Mouse (Mus musculus): ENCODE data around the gene Pdzd3.
"Not testable (repeated sequence)": the region's sequence is repeated elsewhere in the genome, so short reads cannot be mapped to it uniquely, and the experiment has no call there.

Gene Pdzd3

DNA sequence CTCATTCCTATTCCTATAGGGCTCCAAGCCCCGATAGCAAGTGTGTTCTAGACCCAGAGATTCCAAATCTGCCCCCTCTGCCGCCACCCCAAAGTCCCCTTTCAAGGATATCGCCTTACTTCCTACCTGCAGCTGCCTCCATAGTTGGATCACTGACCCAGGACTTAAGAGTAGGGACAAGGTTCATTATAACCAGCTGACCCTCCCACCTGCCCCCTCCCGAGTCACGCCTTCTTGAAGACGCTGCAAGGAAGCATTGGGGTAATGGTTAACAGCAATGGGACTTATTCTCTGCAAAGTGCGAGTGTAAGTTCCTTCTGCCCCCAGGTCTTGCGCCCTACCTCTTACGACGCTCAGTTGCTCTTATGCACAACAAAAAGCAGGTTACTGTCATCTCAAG lies at the start of gene Pdzd3:
Gene Pdzd3, minus strand, starts transcription at position 158 of the 400 bp plus-strand sequence.
- DNase-seq (ENCODE audit: low spot score): no peak

DNA sequence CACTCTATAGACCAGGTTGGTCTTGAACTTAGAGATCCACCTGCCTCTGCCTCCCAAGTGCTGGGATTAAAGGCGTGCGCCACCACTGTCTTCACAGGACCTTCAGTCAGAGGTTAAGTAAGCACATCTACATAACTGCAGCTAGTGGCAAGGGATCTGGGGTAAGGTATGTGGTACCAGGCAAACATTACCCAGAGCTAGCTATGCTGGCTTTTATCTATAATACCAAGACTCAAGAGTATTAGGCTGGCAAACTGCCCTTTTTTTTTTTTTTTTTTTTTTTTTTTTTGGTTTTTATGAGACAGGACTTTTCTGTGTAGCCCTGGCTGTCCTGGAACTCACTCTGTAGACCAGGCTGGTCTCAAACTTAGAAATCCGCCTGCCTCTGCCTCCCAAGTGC lies 48.7 kb upstream of the Pdzd3 start:
- DNase-seq (ENCODE audit: low spot score): not testable (repeated sequence)

DNA sequence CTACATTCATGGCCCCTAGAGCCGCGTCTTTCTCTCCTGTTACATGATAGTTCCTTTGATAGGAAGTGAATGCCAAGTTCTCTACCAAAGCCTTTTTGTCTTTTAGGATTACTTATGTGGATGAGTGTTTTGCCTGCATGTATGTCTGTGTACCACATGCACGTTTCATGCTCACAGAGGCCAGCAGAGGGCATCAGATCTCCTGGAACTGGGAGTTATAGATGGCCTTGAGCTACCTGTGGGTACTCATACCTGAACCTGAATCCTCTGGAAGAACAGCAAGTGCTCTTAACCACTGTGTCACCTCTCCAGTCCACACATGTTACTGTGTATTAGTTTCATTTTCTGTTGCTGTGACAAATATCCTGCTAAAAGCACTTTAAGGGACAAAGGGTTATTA lies 41.2 kb upstream of the Pdzd3 start:
- DNase-seq (ENCODE audit: low spot score): peak; percentile 59

DNA sequence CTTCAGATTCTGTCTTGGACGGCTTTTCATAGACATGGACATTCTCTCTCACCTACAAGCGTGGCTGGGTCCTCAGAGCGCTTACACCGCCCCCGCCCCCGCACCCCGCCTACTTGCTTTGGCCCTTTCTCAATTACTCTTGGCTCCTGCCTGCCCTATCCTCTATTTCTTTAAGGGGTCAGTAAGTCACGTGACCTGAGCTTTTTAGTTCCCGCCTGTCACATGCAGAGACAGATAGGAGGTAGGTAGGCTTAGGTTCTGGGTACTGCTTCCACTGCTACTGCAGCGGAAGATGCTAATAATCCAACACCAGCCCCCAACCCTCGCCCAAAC lies 37.7 kb upstream of the Pdzd3 start:
- no peak for DNase-seq (ENCODE audit: low spot score)

DNA sequence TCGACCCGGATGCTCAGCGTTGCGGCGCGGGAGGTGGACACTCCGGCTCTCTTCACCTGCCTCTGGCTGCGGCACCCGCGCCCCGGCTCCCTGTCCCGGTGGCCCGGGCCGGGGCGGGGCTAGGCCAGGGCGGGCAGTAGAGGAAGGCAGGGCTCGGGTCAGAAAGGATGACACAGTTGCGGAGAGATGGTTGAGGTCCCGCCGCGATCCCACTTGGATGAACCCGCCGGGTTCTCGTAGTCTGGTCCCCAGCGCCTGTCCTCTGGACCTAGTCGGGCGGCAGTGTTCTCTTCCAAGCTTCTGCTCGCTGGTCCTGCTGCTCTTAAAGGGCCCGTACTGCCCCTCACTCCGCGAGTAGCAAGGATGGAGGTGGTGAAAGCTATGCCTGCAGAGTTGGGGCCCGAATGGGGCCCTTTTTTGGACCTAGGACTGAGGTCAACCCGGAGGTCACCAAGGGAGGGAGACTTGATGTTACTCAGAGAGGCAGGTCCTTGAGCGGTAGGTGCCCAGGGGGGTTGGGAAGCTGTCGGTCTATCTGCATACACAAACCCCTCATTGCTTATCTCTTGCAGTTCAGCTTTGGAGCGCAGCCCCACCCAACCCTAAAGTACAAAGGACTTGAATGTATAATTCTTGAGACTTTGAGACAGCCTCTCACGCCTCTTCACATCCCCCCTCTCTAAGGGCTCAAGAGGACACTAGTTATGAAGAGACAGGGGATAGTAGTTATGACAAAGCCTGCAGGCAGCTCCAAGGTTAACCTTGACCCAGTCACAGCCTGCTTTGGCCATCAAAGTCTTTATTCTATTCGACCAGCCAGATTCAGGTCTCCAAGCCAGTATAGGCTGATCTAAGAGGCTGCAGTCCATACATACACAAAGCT lies 37.0 kb upstream of the Pdzd3 start, which contains the start of gene Abcg4:
Gene Abcg4, minus strand, starts transcription at position 540 of the 883 bp plus-strand sequence.
- no peak for DNase-seq (ENCODE audit: low spot score)

DNA sequence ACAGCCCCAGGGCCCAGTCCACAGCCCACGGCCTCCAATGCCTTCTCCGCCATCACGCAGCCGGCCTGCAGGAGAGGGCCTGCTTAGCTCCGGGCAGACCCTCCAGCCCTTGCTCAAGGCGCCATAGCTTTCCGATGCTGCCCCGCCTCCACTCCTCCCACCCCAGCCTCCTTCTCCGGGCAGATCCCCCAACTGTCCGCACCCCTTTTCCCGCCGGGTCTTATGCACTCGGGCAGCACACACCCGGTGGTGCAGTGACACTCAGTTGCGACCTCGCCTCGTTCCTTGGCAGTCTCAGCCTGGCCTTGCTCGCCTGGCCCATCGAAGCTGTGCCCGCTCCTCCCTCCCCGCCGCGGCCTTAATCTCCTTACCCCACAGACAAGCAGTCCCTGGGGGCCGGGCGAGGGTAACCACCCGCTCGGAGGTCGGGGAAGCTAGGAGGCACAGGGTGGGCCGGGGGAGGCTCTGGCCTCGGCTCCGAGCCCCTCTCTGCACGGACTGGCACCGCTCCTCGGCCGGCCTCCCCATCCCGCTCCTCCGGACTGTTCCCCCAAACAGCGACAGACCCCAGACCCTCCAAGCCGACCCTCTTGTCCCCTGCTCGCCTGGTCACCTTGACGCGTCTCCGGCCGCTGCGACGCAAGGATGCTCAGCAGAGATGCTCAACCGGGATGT lies 36.3 kb upstream of the Pdzd3 start:
- DNase-seq (ENCODE audit: low spot score): no peak

GRCm38 (mm10) chr9:44287003-44287400 lies 35.7 kb upstream of the Pdzd3 start:
- DNase-seq (ENCODE audit: low spot score): no peak

DNA sequence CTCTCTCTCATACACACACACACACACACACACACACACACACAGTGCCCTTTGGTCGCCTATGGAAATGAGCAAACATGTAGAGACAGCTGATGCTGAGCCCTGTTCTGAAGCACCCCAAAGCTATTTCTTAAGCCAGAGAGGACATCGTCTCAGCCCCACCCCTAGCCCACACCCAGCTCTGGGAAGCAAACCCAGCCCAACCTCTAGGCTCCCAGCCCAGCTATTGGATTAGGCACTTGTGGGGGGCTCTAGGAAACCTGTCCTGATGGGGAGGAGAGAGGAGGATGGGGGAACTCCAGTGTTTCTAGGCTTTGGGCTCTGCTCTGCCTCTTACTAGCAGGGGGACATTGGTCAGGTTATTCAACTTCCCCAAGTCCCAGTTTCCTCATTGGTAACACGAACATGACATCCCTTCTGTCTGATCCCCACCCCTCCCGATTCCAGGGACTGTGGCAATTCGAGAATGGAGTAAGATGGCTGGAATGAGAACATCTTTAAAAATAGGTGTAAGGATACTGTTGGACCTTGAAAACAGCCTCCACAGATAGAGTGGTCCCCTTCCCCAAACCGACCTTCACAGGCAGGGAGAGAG lies 35.1 kb upstream of the Pdzd3 start:
- DNase-seq (ENCODE audit: low spot score): no peak

GRCm38 (mm10) chr9:44283183-44283582 lies 31.9 kb upstream of the Pdzd3 start:
- no peak for DNase-seq (ENCODE audit: low spot score)

- no peak for DNase-seq (ENCODE audit: low spot score)
These were observed 18.7 kb upstream of the Pdzd3 start for GRCm38 (mm10) chr9:44269973-44270372.

DNA sequence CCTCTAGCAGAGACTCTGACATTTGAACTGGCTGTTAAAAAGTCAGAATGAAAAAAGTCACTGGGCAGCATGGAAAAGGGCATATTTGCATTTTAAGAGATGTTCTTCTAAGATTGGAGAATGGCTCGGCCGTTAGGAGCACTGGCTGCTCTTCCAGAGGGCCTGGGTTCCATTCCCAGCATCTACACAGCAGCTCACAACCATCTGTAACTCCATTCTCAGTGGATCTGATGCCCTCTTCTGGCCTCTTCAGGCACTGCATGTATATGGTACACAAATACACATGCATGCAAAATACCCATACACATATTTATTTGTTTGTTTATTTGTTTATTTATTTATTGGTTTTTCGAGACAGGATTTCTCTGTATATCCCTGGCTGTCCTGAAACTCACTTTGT lies 17.8 kb upstream of the Pdzd3 start:
- DNase-seq (ENCODE audit: low spot score): no peak

DNA sequence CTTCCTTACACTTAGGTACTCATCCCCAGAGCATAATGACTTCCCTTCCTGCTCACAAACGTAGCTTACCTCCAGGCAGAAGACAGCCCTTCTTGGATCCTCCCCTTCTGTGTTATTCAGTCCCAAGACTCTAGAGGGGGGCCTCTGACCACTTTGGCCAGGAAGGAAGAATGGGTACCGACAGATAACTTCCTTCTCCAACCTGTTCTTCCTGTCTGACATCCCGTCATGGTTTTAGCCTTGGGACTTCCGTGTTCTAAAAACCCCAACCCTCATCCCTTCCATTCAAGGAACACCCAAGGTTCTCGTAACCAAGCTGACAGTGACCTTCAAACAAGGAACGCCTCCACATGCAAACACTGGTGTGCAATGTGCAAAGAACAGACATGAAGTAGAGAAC lies 17.2 kb upstream of the Pdzd3 start, which contains the start of gene Nlrx1:
Gene Nlrx1, minus strand, starts transcription at position 168 of the 400 bp plus-strand sequence.
- peak; percentile 50 for DNase-seq (ENCODE audit: low spot score)

DNA sequence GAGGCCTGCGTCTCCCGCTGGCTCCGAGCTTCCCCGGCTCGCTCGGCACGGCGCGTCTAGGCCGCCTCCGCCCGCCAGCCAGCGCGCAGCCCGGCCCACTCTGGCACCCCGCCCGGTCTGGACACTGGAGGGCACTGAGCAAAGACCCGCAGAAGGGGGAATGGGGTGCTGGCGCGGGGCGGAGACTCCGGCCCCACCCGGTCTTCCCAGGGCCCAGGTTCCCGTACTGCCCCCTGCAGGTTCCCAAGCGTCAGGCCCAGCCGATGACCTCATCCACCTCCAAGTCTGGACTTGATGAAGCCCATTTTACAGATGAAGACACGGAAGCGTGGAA lies 16.7 kb upstream of the Pdzd3 start:
- peak; percentile 94 for DNase-seq (ENCODE audit: low spot score)

GRCm38 (mm10) chr9:44267319-44268026 lies 16.2 kb upstream of the Pdzd3 start:
- peak; percentile 38 for DNase-seq (ENCODE audit: low spot score)

DNA sequence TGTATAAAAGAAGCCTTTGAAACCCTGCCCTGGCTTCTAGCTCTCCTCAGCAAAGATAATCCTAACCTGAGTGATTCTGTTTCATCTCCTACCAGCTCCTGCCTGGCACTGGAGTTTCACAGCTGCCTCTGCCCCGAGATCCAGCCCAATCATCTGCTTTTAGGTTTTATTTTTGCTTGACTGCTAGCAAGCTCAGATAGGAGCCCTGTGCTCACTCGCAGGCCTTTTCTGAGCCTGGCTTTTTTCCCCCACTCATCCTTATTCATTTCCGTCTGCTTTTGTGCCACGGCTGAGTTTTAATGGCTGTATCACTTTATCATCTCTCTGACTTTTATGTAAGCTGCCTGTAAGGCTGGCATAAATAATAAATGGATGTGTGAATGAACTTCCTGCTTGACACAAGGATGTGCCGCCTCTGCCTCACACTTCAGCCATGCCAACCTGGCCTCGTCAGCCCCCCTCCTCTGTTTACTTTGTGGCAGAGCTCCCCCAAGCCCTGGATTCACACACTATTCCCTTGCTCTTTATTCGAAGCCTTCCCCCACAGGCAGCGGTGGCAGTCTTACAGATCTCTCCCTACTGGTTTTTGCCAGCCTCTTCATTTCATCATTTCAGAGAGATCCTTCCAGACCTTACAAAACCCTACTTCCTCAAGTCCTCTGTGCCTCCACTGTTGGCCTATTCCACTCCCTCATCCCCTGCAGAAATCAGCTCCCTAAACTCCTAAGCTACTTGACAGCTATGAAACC lies 15.4 kb upstream of the Pdzd3 start:
- DNase-seq (ENCODE audit: low spot score): no peak

- DNase-seq (ENCODE audit: low spot score): no peak
These were observed 10.1 kb upstream of the Pdzd3 start for GRCm38 (mm10) chr9:44261388-44261787.

DNA sequence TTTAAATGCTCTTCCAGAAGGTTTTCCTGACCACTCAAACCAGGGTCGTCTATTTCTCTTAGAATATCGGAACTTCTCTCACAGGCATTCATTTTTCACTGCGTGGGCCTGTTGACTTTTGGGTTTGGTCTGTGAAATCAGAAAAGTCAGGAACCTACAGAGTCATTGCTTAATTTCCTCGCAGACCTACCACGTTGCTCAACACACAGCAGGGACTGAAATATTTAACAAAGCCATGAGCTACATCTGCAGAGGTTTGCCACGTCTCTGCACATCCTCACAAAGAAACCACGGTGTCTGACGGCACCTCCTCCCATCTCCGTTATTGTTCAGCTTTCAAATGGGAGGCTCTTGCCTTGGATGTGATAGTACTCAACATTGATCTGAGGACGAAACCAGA lies 7.7 kb upstream of the Pdzd3 start:
- DNase-seq (ENCODE audit: low spot score): no peak

DNA sequence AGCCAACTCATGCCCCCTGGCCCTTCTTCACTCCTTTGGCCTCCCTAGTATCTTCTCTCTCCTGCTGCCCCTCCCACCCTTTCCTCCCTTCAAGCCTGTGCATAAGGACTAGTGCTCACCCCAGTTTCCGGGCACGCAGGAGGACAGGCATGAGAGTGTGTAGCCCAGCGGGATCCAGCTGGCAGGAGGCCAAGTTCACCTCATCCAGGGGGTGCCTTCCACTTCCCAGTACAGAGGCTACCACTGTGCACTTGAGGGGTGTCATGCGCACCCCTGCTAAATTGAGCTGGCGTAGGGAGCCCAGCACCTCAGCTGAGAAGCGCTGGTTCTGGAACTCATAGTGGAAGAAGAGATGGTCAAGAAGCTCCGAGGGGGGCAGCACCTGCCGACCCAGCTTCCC lies 4.9 kb upstream of the Pdzd3 start:
- DNase-seq (ENCODE audit: low spot score): no peak

DNA sequence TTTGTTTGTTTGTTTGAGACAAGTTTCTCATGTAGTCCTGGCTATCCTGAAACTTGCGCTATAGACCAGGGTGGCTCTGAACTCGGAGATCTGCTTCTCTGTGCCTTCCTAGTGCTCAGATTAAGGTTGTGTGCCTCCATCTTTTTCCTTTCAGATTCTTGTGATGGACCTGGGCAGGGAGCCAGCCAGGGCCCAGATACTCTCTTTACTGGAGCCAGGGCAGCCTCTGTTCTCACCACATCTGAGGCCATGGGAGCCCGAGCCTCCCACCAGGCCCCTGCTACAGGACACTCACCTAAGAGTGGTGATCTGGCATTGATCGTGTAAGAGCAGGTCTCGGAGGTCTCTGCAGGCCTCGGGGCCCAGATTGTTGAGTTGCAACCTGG lies 3.9 kb upstream of the Pdzd3 start:
- no peak for DNase-seq (ENCODE audit: low spot score)

DNA sequence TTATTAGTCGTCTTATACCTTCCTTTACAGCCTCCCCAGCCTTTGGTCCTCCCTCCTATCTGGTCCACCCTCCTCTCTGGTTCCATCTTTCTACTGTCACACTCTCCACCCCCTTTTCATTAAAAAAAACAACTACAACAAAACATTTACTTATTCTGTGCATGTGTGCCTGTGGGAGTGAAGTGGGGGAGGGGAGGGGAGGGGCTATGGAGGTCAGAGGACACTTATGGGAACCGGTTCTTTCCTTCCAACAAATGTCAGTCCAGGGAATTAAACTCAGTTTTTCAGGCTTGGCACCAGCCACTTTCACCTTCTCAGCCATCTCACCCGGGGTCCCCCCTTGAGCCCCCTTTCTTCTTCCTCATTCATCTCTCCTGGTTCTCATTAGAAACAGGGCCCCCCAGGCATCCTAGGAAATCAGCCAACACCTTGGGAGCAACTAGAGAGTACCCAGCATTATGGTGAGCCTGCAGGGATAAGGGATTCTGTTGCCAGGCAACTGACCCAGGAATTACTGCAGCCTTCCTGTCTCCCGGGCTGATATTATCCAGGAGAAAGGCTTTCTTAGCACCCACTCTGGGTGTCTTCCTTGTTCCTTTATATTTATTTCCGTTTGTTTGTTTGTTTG lies 3.4 kb upstream of the Pdzd3 start:
- no peak for DNase-seq (ENCODE audit: low spot score)

DNA sequence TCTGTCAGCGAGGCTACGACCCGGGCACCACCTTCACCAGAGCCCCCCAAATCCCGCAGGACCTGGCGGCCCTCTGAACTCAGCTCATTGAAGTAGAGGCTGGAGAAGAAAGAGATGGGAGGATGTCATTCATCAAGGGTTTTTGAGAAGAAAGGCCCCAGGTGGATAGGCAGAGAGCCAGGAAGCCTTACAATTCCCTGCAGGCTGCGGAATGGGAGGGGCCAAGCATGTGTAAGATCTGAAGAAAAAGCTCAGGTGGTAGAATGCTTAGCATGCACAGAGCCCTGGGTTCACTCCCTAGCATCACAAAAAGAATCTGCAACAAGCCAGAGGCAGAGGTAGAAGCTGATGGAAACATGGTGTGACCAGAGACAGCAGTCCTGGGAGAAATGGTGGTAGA lies 2.2 kb upstream of the Pdzd3 start:
- no peak for DNase-seq (ENCODE audit: low spot score)
